Mouse (Mus musculus) A20 (cell line): ENCODE data around the gene Magix.

Experiments used
- DNase-seq: peaks from one replicate; pipeline ENCODE4 v3.0.0-alpha.2; 2011; ENCODE audit warnings: low read depth, low spot score

Magix gene

DNA sequence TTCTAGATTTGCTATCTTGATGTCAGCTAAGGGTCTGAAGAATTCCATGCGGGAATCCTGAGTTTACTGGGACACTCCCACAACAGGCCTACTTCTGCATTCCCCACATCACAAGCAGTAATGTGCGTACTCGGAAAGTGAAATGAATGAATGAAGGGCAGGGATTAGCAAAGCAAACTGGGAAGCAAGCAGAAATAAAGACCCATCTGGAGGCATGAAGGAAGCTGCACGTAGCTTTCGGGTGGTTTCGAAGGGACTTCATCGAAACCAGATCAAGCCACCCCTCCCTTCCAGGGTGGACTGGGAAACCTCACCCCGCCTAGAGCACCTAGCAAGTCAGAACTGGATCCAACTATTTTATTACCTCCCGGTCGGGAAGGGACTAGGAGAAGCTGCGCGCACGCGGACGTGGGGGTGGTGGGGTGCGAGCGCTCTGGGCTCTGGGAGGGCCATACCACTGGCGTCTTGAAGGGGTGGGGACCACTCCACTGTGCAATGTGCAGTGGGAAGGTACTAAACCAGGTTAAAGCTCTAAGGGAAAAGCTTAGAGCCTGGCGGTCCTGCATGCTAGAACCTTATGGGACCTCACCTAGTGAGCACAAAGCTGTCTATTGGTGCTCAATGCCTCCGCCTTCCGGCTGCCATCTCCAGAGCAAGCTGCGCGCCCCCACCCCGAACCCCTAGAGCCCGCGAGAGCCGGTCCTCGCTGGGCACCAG lies 6.6 kb downstream of the Magix start:
- no peak for DNase-seq

DNA sequence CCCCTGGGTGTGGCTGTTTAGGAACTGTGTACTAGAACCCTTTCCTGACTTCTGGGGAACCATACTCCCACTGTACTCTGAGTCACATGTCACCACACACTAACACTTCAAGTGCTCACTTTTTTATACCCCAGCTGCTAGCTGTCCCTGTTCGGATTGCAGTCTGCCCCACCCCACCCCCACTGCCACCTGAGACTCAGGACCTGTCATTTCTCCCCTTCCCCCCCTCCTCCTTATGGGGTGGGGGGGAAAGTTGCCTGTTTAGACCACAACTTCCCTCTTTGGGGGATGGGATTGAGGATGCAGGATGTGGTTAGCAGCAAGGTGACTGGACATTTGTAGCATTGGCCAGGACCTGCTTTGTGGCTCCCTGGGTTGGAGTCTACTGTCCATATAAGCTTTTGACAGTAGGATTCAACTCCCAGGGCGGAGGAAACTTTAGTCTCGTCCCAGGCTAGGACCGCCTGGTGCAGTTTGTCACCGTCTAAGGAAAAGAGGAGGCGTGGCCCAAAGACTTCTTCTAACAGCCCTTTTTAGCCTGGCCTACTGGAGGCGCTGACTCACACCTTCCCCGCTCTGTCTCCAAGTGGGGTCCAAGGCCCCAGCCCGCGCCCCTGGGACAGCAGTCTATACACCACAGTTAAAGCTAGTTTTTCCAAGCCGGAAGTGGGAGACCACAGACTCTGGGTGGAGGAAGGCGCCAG lies 7.3 kb downstream of the Magix start:
- peak; percentile 53 for DNase-seq

DNA sequence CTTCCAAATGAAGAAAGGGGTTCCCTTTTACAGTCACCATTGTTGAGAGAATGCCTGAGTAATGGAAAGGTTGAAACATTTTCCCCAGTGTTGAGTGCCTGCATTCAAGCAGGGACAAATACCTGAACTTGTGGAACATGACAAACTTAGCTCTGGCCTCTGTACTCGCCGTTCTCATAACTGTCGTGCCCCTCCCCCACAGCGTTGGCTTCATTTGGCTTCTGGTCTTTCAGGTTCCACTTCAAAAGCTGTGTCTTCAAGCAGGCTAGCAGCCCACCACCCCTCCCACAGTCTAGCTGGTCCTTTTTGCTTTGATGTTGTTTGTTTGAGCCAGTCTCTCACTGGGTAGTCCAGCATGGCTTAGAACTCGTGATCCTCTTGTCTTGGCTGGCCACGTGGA lies 8.3 kb downstream of the Magix start:
- DNase-seq, result no peak

DNA sequence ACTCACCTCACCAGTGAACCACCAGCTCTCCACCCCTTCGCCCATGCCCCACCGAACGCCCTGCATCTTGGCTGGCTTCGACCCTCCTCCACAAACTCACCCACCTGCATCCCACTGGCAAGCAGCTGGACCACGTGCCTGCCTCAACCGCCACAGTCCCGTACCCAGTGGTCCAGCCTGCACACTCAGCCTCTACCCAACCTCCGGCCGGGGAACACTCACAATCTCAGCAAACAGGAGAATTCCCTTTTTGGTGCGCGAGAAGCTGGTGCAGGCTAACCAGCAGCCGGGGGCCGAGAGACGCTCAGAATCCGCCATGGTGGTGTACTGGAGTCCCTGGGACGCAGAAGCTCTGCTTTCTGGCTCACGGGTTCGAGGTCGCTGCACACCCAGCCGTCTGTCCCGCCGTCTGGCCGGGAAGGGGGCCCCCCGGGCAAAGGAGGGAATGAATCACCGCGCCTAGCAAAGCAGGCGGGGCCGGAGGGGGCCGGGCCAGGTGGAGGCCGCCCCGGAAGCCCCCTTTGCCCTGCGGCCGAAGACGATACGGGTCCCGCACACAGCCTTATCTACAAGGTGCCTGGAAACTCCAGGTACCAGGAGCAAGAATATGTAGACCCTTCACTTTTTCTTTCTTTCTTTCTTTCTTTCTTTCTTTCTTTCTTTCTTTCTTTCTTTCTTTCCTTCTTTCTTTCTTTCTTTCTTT lies 10.0 kb downstream of the Magix start, which contains the start of gene Plp2:
Gene Plp2 (minus strand): TSS at position 470 of the 703 bp plus-strand sequence.
- DNase-seq, result peak; percentile 75

- peak; percentile 90 for DNase-seq
Observed at GRCm38 (mm10) chrX:7670390-7670881, 10.6 kb downstream of the Magix start.

DNA sequence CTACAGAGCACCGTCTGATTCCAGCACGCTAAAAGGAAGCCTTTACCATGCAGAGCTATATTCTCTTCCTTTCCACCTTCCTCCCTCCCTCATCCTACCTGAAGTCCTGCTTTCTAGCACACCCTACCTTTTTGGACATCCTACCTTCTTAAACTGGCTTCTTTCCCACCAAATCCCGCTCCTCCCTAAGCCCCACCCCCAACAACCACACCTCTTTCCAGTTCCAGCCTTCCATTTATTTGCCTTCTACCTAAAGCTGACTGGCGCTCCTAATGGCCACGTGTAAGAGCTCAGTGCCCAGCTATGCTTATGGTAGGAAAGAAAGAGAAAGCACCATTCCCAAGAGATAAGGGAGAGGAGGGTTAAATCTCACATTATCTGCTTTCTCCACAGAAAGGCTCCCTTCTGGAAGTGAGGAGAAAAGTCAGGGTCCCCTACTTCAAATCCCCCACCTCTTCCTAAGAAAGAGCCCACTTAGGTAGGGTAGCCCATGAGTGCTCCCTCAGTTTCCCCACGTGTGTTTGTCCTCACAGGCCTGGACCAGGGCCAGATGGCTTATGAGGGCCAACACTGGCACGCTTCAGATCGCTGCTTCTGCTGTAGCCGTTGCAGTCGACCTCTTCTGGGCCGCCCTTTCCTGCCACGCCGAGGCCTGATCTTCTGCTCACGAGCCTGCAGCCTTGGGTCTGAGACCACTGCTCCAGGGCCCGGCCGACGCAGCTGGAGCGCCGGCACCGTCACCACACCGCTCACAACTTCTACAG lies 15.1 kb downstream of the Magix start:
- no peak for DNase-seq

DNA sequence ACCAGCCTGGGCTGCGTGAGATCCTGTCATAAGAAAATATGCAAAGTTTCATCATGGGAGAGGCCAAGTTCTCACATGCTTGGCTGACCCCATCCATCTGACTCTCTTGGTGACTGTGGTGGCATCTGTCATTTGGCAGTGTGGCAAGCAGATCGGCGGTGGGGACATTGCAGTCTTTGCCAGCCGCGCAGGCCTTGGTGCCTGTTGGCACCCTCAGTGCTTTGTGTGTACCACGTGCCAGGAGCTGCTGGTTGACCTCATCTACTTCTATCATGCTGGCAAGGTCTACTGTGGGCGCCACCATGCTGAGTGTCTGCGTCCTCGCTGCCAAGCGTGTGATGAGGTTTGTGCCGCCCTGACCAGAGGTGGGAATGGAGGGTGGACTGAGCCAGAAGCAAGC lies 16.3 kb downstream of the Magix start:
- no peak for DNase-seq

GRCm38 (mm10) chrX:7662936-7663335 lies 18.1 kb downstream of the Magix start:
- no peak for DNase-seq

- no peak for DNase-seq
Observed at GRCm38 (mm10) chrX:7661086-7661485, 20.0 kb downstream of the Magix start.

GRCm38 (mm10) chrX:7658785-7659589 lies 22.1 kb downstream of the Magix start:
- DNase-seq, result no peak

- no peak for DNase-seq
Observed at GRCm38 (mm10) chrX:7658031-7658784, 22.8 kb downstream of the Magix start.

GRCm38 (mm10) chrX:7657221-7657639 lies 23.8 kb downstream of the Magix start, which contains the start of gene Prickle3:
Gene Prickle3 (plus strand): TSS chrX:7657260.
- no peak for DNase-seq

DNA sequence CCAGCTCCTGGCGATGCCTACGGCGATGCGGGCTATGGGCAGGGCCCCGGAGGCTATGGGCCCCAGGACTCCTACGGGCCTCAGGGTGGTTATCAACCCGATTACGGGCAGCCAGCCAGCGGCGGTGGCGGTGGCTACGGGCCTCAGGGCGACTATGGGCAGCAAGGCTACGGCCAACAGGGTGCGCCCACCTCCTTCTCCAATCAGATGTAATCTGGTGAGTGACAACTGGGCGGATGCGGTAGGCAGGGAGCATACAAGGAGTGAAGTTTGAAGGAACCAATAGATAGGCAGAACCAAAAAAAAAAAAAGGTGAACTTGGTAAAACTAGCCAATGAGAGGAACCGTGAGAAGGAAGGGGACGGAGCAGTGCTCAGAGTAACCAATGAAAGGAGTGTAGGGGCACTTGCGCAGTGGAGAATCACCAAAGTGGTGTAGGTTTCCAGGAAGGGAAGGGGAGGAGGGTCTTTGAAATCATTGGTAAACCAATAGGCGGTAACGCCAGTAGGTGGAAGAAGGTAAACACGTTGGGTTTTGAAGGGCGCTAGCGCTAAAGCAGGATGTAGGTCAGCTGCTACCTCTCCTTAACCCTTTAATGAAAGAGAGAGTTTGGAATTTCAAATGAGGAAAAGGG lies 32.3 kb downstream of the Magix start:
- DNase-seq, result peak; percentile 88

GRCm38 (mm10) chrX:7645349-7645748 lies 35.7 kb downstream of the Magix start:
- peak; percentile 83 for DNase-seq

DNA sequence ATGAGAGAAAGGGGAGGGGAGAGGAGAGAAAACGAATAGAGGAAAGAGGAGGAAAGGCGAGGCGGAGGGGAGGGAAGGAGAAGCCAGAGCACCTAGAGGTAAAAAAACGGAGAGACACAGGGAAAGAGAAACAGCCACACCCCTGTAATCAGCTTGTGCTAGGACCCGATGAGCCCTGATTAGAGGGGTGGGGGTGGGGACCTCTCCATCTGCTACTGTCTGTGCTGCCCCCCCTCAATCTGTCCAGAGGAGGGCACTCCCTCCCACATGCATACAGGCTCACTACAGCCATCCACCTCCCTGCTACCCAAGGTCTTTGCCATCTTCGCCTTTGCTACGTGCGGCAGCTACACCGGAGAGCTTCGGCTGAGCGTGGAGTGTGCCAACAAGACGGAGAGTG lies 40.3 kb downstream of the Magix start:
- DNase-seq, result no peak

GRCm38 (mm10) chrX:7639536-7640325 lies 41.3 kb downstream of the Magix start:
- no peak for DNase-seq

DNA sequence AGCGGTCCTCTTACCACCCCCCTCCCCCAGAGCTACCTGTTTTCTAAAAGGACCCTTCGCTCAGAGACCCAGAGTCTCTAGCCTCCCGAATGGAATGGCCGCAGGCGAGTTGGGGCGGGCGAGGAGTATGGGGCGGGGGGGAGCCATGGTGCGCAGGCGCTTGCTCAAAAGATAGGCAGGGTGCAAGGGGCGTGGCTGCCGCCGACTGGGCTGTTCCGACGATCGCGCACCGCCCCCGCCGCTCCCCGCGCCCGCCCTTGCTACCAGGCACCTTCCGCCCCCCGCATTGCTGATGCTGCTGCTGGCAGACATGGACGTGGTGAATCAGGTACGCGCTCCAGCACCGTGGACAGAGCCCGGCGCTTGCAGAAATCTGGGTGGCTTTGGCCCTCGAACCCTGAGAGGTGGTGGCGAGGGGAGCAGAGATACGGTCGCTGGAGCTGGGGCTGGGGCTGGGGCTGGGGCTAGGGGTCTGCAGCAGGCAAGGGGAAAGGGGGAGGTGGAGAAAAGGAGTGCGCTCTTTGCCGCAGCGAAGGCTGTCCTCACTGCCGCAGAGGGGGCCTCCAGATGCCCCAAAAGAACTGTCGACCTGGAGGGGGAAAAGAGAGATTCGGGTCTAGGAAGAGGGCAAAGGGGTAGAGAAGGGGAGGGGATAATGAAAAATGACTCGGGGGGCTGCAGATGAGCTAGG lies 42.5 kb downstream of the Magix start, which contains the start of gene Syp:
Gene Syp (plus strand): TSS at position 71 of the 691 bp plus-strand sequence.
- DNase-seq, result peak; percentile 86

- DNase-seq, result no peak
Observed at GRCm38 (mm10) chrX:7635101-7635500, 46.0 kb downstream of the Magix start.
